Mouse (Mus musculus): ENCODE data around the gene Evpl. TPM values are rescaled to one million over a fixed set of nuclear protein-coding genes. Genes with fewer than 3 reads are reported as not detected.

Gene Evpl
- polyA plus RNA-seq, 1 experiment from 2014 or later, result 1.5 TPM

DNA sequence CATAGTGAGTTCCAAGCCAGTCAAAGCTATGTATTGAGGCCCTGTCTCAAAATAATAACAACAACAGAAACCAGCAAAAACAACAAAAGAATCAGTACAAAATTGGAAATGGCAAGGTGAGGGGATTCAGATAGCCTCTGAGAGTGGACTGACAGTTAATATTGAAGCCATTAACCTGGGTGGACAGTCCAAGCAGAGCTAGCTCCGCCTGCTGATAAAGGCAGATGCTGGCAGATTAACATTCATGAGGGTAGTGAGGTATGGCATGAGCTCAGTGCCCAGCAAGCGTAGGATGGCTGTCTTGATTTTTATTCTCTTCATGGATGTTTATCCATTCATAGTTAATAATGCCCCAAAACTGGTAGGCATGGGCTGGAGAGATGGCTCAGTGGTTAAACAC lies 36.7 kb downstream of the Evpl start:
- Histone ChIP-seq H3K36me3 (peaks cover 35% of the 10 kb centered on the region), H3K4me1 (peaks cover 12% of the 10 kb centered on the region), H3K9me3 (no peaks in the 10 kb centered on the region), H3K4me3 (no peak overlapping the region), H3K27ac (no peak overlapping the region), H3K27me3 (ENCODE audit: insufficient read depth, poor library complexity, severe bottlenecking) (no peaks in the 10 kb centered on the region)
- whole genome bisulfite sequencing, result 92% methylated on average over 2 of the region's 2 CpGs
- DNase-seq (ENCODE audit: low spot score), result no peak

DNA sequence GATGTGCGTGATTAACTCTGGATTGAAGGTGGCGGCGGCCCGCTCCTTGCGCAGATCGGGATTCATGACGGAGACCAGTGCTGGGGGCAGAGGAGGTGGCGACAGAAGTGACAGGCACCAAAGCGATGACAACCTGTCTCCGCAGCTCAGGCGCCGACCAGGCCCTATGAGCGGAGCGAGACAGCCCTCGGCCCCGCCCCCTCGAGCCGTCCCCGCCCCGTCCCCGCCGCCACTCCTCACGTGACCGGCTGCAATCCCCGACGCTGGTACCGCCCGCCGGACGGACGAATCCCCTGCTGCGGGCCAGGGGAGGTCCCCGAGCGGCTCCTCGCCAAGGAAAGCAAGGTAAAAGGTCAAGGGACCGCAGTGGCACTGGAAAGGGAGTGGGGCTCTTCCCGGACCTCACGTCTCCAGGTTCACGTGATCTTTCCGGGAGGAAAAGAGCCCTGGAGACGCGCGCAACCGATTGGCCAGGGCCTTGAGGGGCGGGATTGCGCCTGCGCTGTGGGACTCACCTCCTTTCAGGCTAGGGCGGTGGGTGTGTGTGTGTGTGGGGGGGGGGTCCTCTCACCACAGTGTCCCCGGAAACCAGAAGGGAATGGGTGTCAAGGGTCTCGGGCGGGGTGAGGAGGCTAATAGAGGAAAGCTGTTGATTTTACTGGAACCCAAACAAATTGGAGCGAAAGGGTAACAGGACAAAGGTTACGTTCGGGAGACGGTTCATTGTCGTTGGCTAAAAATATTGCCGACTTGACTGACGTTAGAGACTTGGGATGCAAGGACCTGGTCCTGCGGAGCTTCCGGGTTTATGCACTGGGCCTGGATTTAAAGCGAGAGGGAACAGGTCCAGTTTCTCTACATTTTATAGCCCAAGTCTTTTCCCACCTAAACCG lies 39.0 kb downstream of the Evpl start, which contains the start of the genes Ten1 and Acox1:
Gene Ten1 (plus strand): TSS at position 217 of the 893 bp plus-strand sequence.
Gene Acox1 (minus strand): TSS at position 407 of the 893 bp plus-strand sequence.
- Histone ChIP-seq H3K9me3 (no peaks in the 10 kb centered on the region), H3K27ac (peak within 1 kb of the TSS; percentile 99), H3K27me3 (ENCODE audit: insufficient read depth, poor library complexity, severe bottlenecking) (no peaks in the 10 kb centered on the region), H3K36me3 (peaks cover 30% of the 10 kb centered on the region), H3K4me3 (peak within 1 kb of the TSS; percentile 78), H3K4me1 (peaks cover 16% of the 10 kb centered on the region)
- DNase-seq (ENCODE audit: low spot score), result peak; percentile 98
- WGBS, result under 1% methylated on average over 62 of the region's 62 CpGs

DNA sequence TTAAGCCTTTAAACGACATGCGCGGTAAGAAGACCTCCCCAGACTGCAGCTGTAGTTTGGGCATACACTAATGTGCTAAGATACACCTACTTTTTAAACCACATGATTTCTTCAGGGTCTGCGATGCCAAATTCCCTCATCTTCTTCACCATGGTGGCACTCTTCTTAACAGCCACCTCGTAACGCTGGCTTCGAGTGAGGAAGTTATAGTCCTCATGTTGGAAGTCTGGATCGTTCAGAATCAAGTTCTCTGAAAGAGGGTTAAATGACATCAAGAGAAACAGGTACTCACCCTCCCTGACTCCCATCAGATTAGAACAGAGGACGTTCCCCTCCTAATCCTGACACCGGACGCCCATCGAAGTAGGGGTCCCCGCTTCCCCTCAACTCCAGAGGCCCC lies 39.7 kb downstream of the Evpl start:
- peak overlapping the region; percentile 78 for H3K4me3 ChIP-seq
- peak overlapping the region; percentile 99 for H3K27ac ChIP-seq
- DNase-seq (ENCODE audit: low spot score), result no peak
- no peaks in the 10 kb centered on the region for H3K27me3 ChIP-seq (ENCODE audit: insufficient read depth, poor library complexity, severe bottlenecking)
- 21% methylated on average over 13 of the region's 13 CpGs for WGBS
- H3K4me1 ChIP-seq, result peaks cover 16% of the 10 kb centered on the region
- H3K36me3 ChIP-seq, result peaks cover 23% of the 10 kb centered on the region
- no peaks in the 10 kb centered on the region for H3K9me3 ChIP-seq

DNA sequence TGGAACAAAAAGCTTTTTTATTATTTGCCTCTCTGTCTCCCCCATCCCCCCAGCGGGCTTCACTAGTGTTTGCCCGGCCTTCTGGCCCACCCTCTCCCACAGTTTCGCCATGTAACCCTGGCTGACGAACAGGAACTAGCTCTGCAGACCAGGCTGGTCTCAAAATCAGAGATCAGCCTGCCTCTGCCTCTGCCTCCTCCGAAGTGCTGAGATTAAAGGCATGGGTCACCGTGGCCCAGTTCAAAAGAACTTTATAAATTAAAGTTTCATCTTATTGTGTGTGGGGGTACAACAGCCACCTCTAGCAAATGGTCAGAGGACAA lies 40.3 kb downstream of the Evpl start:
- Histone ChIP-seq H3K4me3 (peak overlapping the region; percentile 78; the same call in 1 of the 2 replicates), H3K4me1 (peaks cover 16% of the 10 kb centered on the region), H3K9me3 (no peaks in the 10 kb centered on the region), H3K36me3 (peaks cover 23% of the 10 kb centered on the region), H3K27ac (peak overlapping the region; percentile 99; the same call in 1 of the 2 replicates), H3K27me3 (ENCODE audit: insufficient read depth, poor library complexity, severe bottlenecking) (no peaks in the 10 kb centered on the region)
- DNase-seq (ENCODE audit: low spot score), result no peak
- 89% methylated on average over 6 of the region's 6 CpGs for WGBS

DNA sequence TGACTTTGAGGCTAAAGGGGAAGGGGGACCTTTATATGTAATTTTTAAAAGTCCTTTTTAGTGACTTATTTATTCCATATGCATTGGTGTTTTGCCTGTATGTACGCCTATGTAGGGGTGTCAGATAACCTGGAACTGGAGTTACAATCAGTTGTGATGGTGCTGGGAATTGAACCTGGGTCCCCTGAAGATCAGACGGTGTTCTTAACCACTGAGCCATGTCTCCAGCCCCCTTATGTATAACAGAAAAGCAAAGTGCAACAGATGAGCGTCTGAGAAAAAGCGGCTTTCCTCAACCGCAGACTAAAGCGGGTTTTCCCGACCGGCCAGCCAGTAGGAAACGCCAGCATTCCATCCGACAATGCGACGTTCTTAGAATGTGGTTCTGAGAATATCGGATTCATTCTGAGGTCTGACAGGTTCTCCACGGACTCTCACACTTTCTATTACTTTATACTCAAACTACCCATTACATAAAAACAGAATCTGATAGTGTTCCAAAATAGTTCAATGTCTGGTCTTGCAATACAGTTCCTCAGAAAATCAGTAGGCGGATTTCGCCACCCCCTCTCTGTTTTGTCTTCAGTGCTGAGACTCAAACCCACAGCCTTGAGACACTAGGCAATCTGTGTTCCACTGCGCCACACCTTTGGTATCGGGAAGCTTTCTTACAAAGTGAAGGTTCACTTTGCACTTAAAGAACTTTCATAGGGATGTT lies 40.9 kb downstream of the Evpl start:
- Histone ChIP-seq H3K9me3 (no peaks in the 10 kb centered on the region), H3K27ac (no peak overlapping the region), H3K4me3 (no peak overlapping the region), H3K27me3 (ENCODE audit: insufficient read depth, poor library complexity, severe bottlenecking) (no peaks in the 10 kb centered on the region), H3K4me1 (peaks cover 16% of the 10 kb centered on the region), H3K36me3 (peaks cover 23% of the 10 kb centered on the region)
- 93% methylated on average over 18 of the region's 18 CpGs for WGBS
- DNase-seq (ENCODE audit: low spot score), result no peak

DNA sequence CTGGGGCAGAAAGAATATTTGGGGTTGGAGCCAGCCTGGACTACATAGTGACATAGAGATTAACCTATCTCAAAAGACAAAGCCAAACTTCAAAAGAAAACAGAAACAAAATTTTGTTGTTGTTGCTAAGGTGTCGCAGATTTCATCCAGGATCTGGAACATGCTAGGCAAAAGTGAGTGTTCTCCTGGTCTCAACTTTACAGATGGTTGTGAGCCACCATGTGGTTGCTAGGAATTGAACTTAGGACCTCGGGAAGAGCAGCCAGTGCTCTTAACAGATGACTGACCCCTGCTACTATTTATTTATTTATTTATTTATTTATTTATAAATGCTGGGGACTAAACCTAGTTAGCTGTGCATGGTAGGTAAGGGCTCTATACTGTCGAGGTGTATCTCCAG lies 41.5 kb downstream of the Evpl start:
- WGBS, result 86% methylated on average over 3 of the region's 3 CpGs
- no peak overlapping the region for H3K27ac ChIP-seq
- no peak for DNase-seq (ENCODE audit: low spot score)

DNA sequence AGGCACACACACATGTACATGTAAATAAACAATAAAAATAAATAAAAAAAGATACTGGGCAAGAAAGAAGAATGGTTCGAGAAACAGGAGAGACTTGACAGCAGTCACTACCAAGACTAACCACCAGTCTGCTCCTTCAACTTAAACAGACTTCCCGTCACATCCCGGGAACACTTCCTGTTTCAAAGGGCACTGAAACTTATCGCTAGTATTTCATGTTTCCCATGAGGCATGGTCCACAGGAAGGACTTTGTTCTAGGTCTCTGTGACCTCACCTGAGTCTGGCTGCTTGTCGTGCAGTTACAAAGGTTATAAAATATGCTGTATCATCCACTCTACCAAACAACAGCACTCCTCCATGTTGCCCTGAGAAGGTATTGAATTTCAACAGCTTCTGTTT lies 42.6 kb downstream of the Evpl start:
- DNase-seq (ENCODE audit: low spot score), result no peak
- Histone ChIP-seq H3K9me3 (no peaks in the 10 kb centered on the region), H3K4me1 (peaks cover 16% of the 10 kb centered on the region), H3K27me3 (ENCODE audit: insufficient read depth, poor library complexity, severe bottlenecking) (no peaks in the 10 kb centered on the region), H3K36me3 (peaks cover 33% of the 10 kb centered on the region), H3K27ac (no peak overlapping the region), H3K4me3 (no peak overlapping the region)
- 61% methylated on average over 5 of the region's 5 CpGs for WGBS

More for the DNA sequence above, 41.5 kb downstream of the Evpl start:
- no peak overlapping the region for H3K4me3 ChIP-seq
- H3K36me3 ChIP-seq, result peaks cover 24% of the 10 kb centered on the region
- no peaks in the 10 kb centered on the region for H3K27me3 ChIP-seq (ENCODE audit: insufficient read depth, poor library complexity, severe bottlenecking)
- peaks cover 16% of the 10 kb centered on the region for H3K4me1 ChIP-seq
- no peaks in the 10 kb centered on the region for H3K9me3 ChIP-seq

DNA sequence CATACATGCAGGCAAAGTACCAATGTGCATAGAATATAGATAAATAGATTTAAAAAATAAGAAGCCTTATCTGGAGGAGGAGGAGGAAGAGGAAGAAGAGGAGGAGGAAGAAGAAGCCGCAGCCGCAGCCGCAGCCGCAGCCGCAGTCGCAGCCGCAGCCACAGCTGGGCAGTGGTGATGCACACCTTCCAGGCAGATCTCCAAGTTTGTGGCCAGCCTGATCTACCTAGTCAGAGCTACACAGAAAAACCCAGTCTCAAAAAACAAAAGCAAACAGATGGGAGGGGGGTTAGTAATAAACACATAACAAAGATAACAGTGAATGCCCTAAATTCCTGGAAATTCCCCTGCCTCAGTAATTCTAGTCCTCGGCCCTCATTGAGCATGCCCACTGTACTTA lies 43.3 kb downstream of the Evpl start:
- peaks cover 15% of the 10 kb centered on the region for H3K4me1 ChIP-seq
- H3K4me3 ChIP-seq, result no peak overlapping the region
- DNase-seq (ENCODE audit: low spot score), result no peak
- no peak overlapping the region for H3K27ac ChIP-seq
- peaks cover 38% of the 10 kb centered on the region for H3K36me3 ChIP-seq
- H3K9me3 ChIP-seq, result no peaks in the 10 kb centered on the region
- 86% methylated on average over 8 of the region's 8 CpGs for WGBS
- no peaks in the 10 kb centered on the region for H3K27me3 ChIP-seq (ENCODE audit: insufficient read depth, poor library complexity, severe bottlenecking)

DNA sequence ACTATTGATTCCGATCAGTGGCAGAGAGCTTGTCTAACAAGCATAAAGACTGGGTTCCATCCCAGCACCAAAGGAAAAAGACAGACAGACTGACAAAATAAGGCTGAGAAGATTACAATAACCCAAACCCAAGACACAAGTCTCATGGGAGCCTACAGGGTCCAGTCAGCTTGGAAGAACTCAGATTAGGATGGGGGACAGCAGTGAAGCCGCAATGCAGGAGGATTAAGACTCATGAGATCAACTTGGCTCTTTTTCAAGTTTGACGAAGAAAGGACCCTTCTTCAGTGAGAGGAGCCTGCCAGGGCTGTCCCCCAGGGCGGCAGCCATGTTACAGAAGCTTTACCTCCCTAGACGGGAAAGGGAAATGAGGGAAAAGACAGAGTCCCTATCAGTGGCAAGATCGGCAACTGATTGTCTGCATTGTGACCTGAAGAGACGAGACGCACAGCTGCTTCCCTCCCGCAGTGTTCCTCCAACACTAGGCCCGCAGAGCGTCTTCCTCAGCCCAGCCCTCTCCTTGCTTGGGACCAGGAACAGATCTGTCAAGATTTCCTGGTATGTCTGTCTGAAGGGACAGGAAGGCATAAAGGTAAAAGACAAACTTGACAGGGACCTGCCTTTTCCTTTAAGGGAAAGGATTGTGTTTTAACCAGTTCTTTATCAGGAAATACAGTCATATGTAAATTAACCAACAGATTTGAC lies 50.5 kb downstream of the Evpl start:
- 52% methylated on average over 11 of the region's 11 CpGs for WGBS
- no peak overlapping the region for H3K27ac ChIP-seq
- H3K9me3 ChIP-seq, result no peaks in the 10 kb centered on the region
- peaks cover 12% of the 10 kb centered on the region; the same call in 1 of the 2 replicates for H3K4me1 ChIP-seq
- no peak for DNase-seq (ENCODE audit: low spot score)
- H3K4me3 ChIP-seq, result no peak overlapping the region
- peaks cover 64% of the 10 kb centered on the region for H3K36me3 ChIP-seq
- no peaks in the 10 kb centered on the region for H3K27me3 ChIP-seq (ENCODE audit: insufficient read depth, poor library complexity, severe bottlenecking)

DNA sequence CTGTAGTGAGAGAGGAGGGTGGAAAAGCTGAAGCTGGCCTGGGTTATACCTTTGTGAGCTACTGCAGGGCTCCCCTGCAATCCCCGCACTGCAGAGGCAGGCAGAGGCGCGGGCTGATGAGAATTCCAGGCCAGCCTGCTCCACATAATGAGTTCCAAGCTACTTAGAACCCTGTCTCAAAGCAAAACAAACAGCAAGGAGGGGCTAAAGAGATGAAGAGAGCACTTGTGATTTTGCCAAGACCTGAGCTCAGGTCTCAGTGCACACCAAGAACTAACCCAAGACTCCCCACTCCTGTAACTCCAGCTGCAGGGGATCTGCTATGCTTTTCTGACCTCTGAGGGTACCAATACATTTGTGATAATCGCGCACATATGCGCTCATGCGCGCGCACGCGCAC lies 51.5 kb downstream of the Evpl start:
- H3K9me3 ChIP-seq, result no peaks in the 10 kb centered on the region
- H3K36me3 ChIP-seq, result peaks cover 71% of the 10 kb centered on the region
- 95% methylated on average over 11 of the region's 11 CpGs for WGBS
- H3K4me3 ChIP-seq, result no peak overlapping the region
- H3K4me1 ChIP-seq, result peaks cover 12% of the 10 kb centered on the region; the same call in 1 of the 2 replicates
- no peak for DNase-seq (ENCODE audit: low spot score)
- H3K27ac ChIP-seq, result no peak overlapping the region
- no peaks in the 10 kb centered on the region for H3K27me3 ChIP-seq (ENCODE audit: insufficient read depth, poor library complexity, severe bottlenecking)

DNA sequence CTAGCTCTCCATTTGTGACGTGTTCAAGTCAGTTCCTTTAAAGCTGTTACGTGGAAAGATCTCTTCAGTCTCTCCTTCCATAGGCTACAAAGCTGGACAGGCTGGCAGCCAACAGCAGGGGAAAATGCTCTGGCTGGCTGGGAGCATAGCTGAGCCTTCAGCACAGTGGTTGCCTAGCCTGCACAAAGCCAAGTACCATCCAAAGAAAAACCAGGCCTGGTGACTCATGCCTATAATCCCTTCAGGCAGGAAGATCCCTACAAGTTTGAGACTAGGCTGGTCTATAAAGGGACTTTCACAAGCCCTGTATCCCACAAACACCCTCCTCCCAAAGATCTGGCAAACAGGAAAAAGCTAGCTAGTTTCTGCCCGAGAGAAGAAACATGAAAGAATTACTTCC lies 52.0 kb downstream of the Evpl start:
- peaks cover 12% of the 10 kb centered on the region; the same call in 1 of the 2 replicates for H3K4me1 ChIP-seq
- no peaks in the 10 kb centered on the region for H3K9me3 ChIP-seq
- H3K27me3 ChIP-seq (ENCODE audit: insufficient read depth, poor library complexity, severe bottlenecking), result no peaks in the 10 kb centered on the region
- no peak for DNase-seq (ENCODE audit: low spot score)
- H3K27ac ChIP-seq, result no peak overlapping the region
- peaks cover 69% of the 10 kb centered on the region for H3K36me3 ChIP-seq
- no peak overlapping the region for H3K4me3 ChIP-seq
- WGBS, result 86% methylated on average over 3 of the region's 3 CpGs

DNA sequence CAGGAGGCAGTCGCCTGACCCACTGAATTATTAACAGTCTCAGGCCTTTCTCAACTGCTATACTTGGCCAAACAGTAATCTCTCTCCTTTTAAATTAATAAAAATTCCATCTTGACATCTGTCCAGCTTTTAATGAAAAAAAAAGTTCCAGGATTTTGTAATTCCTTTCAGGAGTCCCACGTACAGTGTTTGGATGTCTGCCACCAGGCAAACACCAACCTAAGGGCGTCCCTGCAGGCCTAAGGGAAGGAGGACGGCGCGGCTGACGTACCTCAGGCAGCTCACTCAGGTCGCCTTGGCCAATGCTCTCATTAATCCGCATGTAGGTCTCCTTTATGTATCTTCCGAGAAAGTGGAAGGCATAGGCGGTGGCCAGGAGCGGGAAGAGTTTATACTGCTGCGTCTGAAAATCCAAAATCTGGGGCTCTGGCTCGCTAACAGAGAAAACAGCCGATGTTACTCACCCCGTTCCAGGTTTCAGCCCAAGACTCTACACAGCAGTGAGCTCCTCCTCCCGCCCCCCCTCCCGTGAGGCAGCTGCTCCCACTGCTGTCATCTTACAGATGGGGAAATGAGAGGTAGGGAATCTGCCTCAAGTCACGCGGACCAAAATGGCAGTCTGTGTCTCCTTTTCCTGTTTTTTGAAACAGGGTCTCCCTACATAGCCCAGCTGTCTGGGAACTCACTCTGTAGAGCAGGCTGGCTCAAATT lies 59.3 kb downstream of the Evpl start:
- Histone ChIP-seq H3K9me3 (no peaks in the 10 kb centered on the region), H3K27ac (no peak overlapping the region), H3K4me1 (no peaks in the 10 kb centered on the region), H3K4me3 (no peak overlapping the region), H3K36me3 (peaks cover 89% of the 10 kb centered on the region), H3K27me3 (ENCODE audit: insufficient read depth, poor library complexity, severe bottlenecking) (no peaks in the 10 kb centered on the region)
- 89% methylated on average over 20 of the region's 20 CpGs for WGBS
- DNase-seq (ENCODE audit: low spot score), result no peak
